Mouse (Mus musculus) forebrain, postnatal 0 days (tissue): ENCODE measurements at regions not wholly inside any gene's neighbourhood (a gene's known extent, or its start where the extent isn't known, plus 50 kb on each side); places are given as distances from the start of the nearest gene placed in this dataset.

Experiments used
- ATAC-seq: fragments of 200-750 bp; cut with Nextera tagmentation; 2 replicates; pipeline ENCODE4 v1.8.0; 2017; ENCODE audit warnings: mild to moderate bottlenecking, moderate library complexity
- DNase-seq: peaks from one replicate; pipeline ENCODE4 v3.0.0-alpha.2; 2015
- H3K27ac ChIP-seq: fragments of 300-500 bp; sonication (generic); 2 replicates; pipeline ENCODE4 v1.5.1; 2014; ENCODE audit warnings: low read depth, mild to moderate bottlenecking, antibody characterized with exemption, low read length, moderate library complexity, mixed read lengths
- H3K27me3 ChIP-seq: fragments of 300-500 bp; sonication (generic); 2 replicates; pipeline ENCODE4 v1.6.1; 2014; ENCODE audit warnings: mild to moderate bottlenecking, low read length, mixed read lengths; ENCODE audit not compliant: insufficient read depth
- H3K36me3 ChIP-seq: fragments of 300-500 bp; sonication (generic); 2 replicates; pipeline ENCODE4 v1.6.1; 2014; ENCODE audit warnings: mild to moderate bottlenecking, moderate library complexity; ENCODE audit not compliant: insufficient read depth
- H3K4me1 ChIP-seq: fragments of 300-500 bp; sonication (generic); 2 replicates; pipeline ENCODE4 v1.6.1; 2014; ENCODE audit warnings: antibody characterized with exemption; ENCODE audit not compliant: insufficient read depth
- H3K4me2 ChIP-seq: fragments of 300-500 bp; sonication (generic); 2 replicates; pipeline ENCODE4 v1.6.1; 2014; ENCODE audit warnings: low read depth, mild to moderate bottlenecking, moderate library complexity
- H3K4me3 ChIP-seq: fragments of 300-500 bp; sonication (generic); 2 replicates; pipeline ENCODE4 v1.5.1; 2014; ENCODE audit warnings: low read depth, low read length, mixed read lengths
- H3K9ac ChIP-seq: fragments of 300-500 bp; sonication (generic); 2 replicates; pipeline ENCODE4 v1.6.1; 2014; ENCODE audit warnings: mild to moderate bottlenecking
- H3K9me3 ChIP-seq: fragments of 300-500 bp; sonication (generic); 2 replicates; pipeline ENCODE4 v1.6.1; 2016; ENCODE audit warnings: low read length
- CTCF ChIP-seq: sonication (generic); IDR thresholded peaks from 2 replicates; pipeline ENCODE4 v1.5.1; 2016; ENCODE audit warnings: antibody characterized with exemption, control low read depth, low read depth
- WGBS: fragments of 180-500 bp; shearing (Covaris S2); extraction: QIAGEN DNeasy Blood & Tissue Kit; methylation state at CpG from one replicate; pipeline ENCODE4 v1.1.7; 2014; 5-methylcytosine and 5-hydroxymethylcytosine counted together

GRCm38 (mm10) chr2:178979451-178979850, 462.8 kb upstream of the Cdh4 start:
- ATAC-seq: no peak
- H3K4me3 ChIP-seq: no peak overlapping the region
- no peak overlapping the region for H3K4me2 ChIP-seq
- H3K9ac ChIP-seq: no peak overlapping the region
- 84% methylated on average over 9 of the region's 9 CpGs for WGBS
- H3K27me3 ChIP-seq: no peaks in the 10 kb centered on the region
- H3K27ac ChIP-seq: no peak overlapping the region
- no peaks in the 10 kb centered on the region for H3K36me3 ChIP-seq
- TF ChIP-seq CTCF: no peak
- DNase-seq: no peak
- no peaks in the 10 kb centered on the region for H3K9me3 ChIP-seq
- H3K4me1 ChIP-seq: 0 out of 2 replicates have a peak, but pooled peaks cover 7% of the 10 kb centered on the region

- H3K9me3 ChIP-seq: no peaks in the 10 kb centered on the region
- ATAC-seq (peak; percentile 69), DNase-seq (no peak)
- H3K27me3 ChIP-seq: no peaks in the 10 kb centered on the region
- TF ChIP-seq CTCF: no peak
- H3K27ac ChIP-seq: no peak overlapping the region
- no peak overlapping the region for H3K4me2 ChIP-seq
- WGBS: 23% methylated on average over 7 of the region's 7 CpGs
- H3K4me1 ChIP-seq: 0 out of 2 replicates have a peak, but pooled peaks cover 7% of the 10 kb centered on the region
- H3K36me3 ChIP-seq: no peaks in the 10 kb centered on the region
- H3K4me3 ChIP-seq: no peak overlapping the region
- H3K9ac ChIP-seq: no peak overlapping the region
Measured at GRCm38 (mm10) chr2:178981736-178982502, 460.3 kb upstream of the Cdh4 start.

GRCm38 (mm10) chr2:178983801-178984200, 458.4 kb upstream of the Cdh4 start:
- peaks cover 15% of the 10 kb centered on the region for H3K4me1 ChIP-seq
- H3K27me3 ChIP-seq: no peaks in the 10 kb centered on the region
- no peak overlapping the region for H3K27ac ChIP-seq
- H3K4me3 ChIP-seq: no peak overlapping the region
- no peak for DNase-seq
- H3K36me3 ChIP-seq: no peaks in the 10 kb centered on the region
- H3K9ac ChIP-seq: no peak overlapping the region
- no peak for ATAC-seq
- TF ChIP-seq CTCF: no peak
- H3K9me3 ChIP-seq: no peaks in the 10 kb centered on the region
- 91% methylated on average over 8 of the region's 8 CpGs for WGBS
- no peak overlapping the region for H3K4me2 ChIP-seq

GRCm38 (mm10) chr2:178987935-178988334, 454.3 kb upstream of the Cdh4 start:
- Histone ChIP-seq H3K9ac (no peak overlapping the region), H3K36me3 (no peaks in the 10 kb centered on the region), H3K27ac (no peak overlapping the region), H3K9me3 (no peaks in the 10 kb centered on the region), H3K4me3 (no peak overlapping the region), H3K4me1 (peaks cover 7% of the 10 kb centered on the region), H3K27me3 (no peaks in the 10 kb centered on the region), H3K4me2 (no peak overlapping the region)
- no peak for TF ChIP-seq CTCF
- ATAC-seq (peak; percentile 18; the same call in 1 of the 2 replicates), DNase-seq (no peak)
- WGBS: 38% methylated on average over 10 of the region's 10 CpGs

GRCm38 (mm10) chr2:178989291-178989690, 452.9 kb upstream of the Cdh4 start:
- ATAC-seq (no peak), DNase-seq (no peak)
- Histone ChIP-seq H3K9me3 (no peaks in the 10 kb centered on the region), H3K9ac (no peak overlapping the region), H3K4me1 (peaks cover 7% of the 10 kb centered on the region), H3K4me3 (no peak overlapping the region), H3K36me3 (no peaks in the 10 kb centered on the region), H3K27me3 (no peaks in the 10 kb centered on the region), H3K4me2 (no peak overlapping the region), H3K27ac (no peak overlapping the region)
- no peak for TF ChIP-seq CTCF
- 89% methylated on average over 7 of the region's 7 CpGs for WGBS

- DNase-seq: no peak
- 0 out of 2 replicates have a peak, but pooled peaks have one; percentile 19 for TF ChIP-seq CTCF
- H3K27me3 ChIP-seq: no peaks in the 10 kb centered on the region
- H3K9ac ChIP-seq: no peak overlapping the region
- ATAC-seq: no peak
- peaks cover 7% of the 10 kb centered on the region for H3K4me1 ChIP-seq
- H3K4me2 ChIP-seq: no peak overlapping the region
- H3K27ac ChIP-seq: no peak overlapping the region
- H3K4me3 ChIP-seq: no peak overlapping the region
- H3K36me3 ChIP-seq: no peaks in the 10 kb centered on the region
- WGBS: 71% methylated on average over 1 of the region's 1 CpGs
- H3K9me3 ChIP-seq: no peaks in the 10 kb centered on the region
Measured at GRCm38 (mm10) chr2:178989784-178990183, 452.4 kb upstream of the Cdh4 start.

- Histone ChIP-seq H3K27me3 (no peaks in the 10 kb centered on the region), H3K36me3 (no peaks in the 10 kb centered on the region), H3K9ac (no peak overlapping the region), H3K4me2 (no peak overlapping the region), H3K4me3 (no peak overlapping the region), H3K27ac (no peak overlapping the region), H3K4me1 (peaks cover 7% of the 10 kb centered on the region), H3K9me3 (no peaks in the 10 kb centered on the region)
- DNase-seq: no peak
- no peak for TF ChIP-seq CTCF
- WGBS: 89% methylated on average over 4 of the region's 4 CpGs
- no peak for ATAC-seq
Measured at GRCm38 (mm10) chr2:178990959-178991358, 451.3 kb upstream of the Cdh4 start.
